ENCODE assay signal across 24 mouse cellular contexts in the genomic region with DNA sequence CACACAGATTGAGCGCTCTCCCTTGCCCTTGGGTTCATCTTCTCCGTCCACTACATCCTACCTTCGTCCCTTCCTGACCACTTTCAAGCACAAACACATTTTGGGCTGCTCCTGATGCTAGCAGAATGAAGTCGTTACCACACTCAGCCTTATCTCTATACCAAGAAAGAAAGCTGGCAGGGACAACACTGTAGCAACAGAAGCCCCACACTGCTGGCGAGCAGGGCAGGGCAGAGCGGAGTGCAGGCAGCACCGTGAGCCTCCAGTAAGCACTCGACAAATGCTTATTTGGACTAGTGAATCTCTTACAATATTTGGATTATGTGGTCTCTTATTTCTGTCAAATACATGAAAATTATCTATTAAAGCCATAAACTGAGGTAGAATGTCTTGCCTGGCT. TPM values are rescaled to one million over a fixed set of nuclear protein-coding genes. Genes with fewer than 3 reads are reported as not detected.
"Had no signal": no experiment of that assay in that cellular context is flagged by ENCODE, and none has a peak within 500 bp of the region (broad histone marks: within the 10 kb centered on the region; RNA-seq: fewer than 3 reads in every experiment).

No protein-coding gene starts in this region.

- H3K9me3 ChIP-seq: liver, embryonic 13.5 days; liver, embryonic 15.5 days; lung, embryonic 15.5 days; midbrain, embryonic 13.5 days; midbrain, embryonic 15.5 days; neural tube, embryonic 12.5 days had no signal

- H3K4me1 ChIP-seq: liver, embryonic 13.5 days; liver, embryonic 15.5 days; lung, embryonic 15.5 days; midbrain, embryonic 13.5 days; midbrain, embryonic 15.5 days; neural tube, embryonic 12.5 days had no signal

- H3K27me3 ChIP-seq: liver, embryonic 13.5 days; liver, embryonic 15.5 days; lung, embryonic 15.5 days; midbrain, embryonic 13.5 days; midbrain, embryonic 15.5 days; neural tube, embryonic 12.5 days had no signal

- ATAC-seq: liver, postnatal 0 days; lung, postnatal 0 days; midbrain, embryonic 13.5 days; midbrain, embryonic 15.5 days had no signal

- DNase-seq: liver, embryonic 13.5 days; liver, postnatal 0 days; lung, adult 2 months; lung, postnatal 14 days; lung, postnatal 36 days; right cerebral cortex, postnatal 14 days; thymus, adult 18-20 months; thymus, postnatal 14 days; thymus, postnatal 36 days had no signal

- H3K36me3 ChIP-seq: liver, embryonic 13.5 days; midbrain, embryonic 15.5 days; neural tube, embryonic 12.5 days had no signal

- H3K4me3 ChIP-seq: liver, embryonic 13.5 days; liver, embryonic 15.5 days; lung, embryonic 15.5 days; midbrain, embryonic 13.5 days; midbrain, embryonic 15.5 days; neural tube, embryonic 12.5 days had no signal

- H3K27ac ChIP-seq: liver, embryonic 13.5 days; liver, embryonic 15.5 days; lung, embryonic 15.5 days; macrophage; midbrain, embryonic 13.5 days; midbrain, embryonic 15.5 days; neural tube, embryonic 12.5 days had no signal

- H3K9ac ChIP-seq: liver, embryonic 13.5 days; liver, embryonic 15.5 days; liver, postnatal 0 days; lung, embryonic 15.5 days; midbrain, embryonic 13.5 days; midbrain, embryonic 15.5 days; neural tube, embryonic 12.5 days had no signal

- H3K4me2 ChIP-seq: liver, embryonic 13.5 days; liver, embryonic 15.5 days; lung, embryonic 15.5 days; midbrain, embryonic 13.5 days; midbrain, embryonic 15.5 days; neural tube, embryonic 12.5 days had no signal

RNA-seq across cellular contexts. Expression of gene Cldn22, which starts 59.5 kb away (rescaled TPM):
- total RNA-seq: megakaryocyte, adult 5-6 weeks; midbrain, postnatal 0 days; monocyte, adult 5-6 weeks; neutrophil, adult 5-6 weeks had no signal
- polyA plus RNA-seq: liver, embryonic 13.5 days; liver, embryonic 15.5 days; liver, postnatal 0 days; lung, embryonic 15.5 days; lung, postnatal 0 days; macrophage; midbrain, embryonic 13.5 days; midbrain, embryonic 15.5 days; midbrain, postnatal 0 days; neural tube, embryonic 12.5 days; neural tube, embryonic 14.5 days; stomach, embryonic 14.5 days; stomach, embryonic 16.5 days; thymus, postnatal 0 days had no signal
